Mouse (Mus musculus) activated CD4-positive, CD25-positive, alpha-beta regulatory T cell, adult 9 weeks (primary cell): Measurements from ENCODE around the gene 1700080O16Rik. TPM values are rescaled to one million over a fixed set of nuclear protein-coding genes. Genes with fewer than 3 reads are reported as not detected.

Source experiments
- polyA plus RNA-seq: library from polyadenylated mRNA; unstranded; fragments of 100-300 nt; shearing (Covaris generic); gene quantifications from one replicate; pipeline ENCODE4 v1.2.1, GENCODE M21; 2017

1700080O16Rik gene
- not detected for polyA plus RNA-seq

DNA sequence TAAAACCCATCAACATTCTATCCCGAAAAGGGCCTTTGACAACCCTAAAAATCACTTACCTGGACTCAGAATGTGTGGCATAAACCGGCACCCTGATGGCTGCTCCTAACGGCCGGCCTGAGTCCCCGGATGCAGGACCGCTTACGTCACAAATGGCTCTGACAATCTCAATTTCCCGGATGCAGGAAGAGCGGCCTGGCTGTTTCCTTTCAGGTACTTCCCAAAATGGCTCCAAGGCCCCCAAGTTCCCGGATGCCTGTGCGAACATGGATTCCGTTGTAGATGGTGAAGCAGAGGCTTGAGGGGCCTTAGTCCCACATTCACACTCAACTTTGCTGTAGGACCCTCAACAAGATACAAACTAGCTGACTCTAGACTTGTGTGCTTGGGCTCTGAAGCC, at the start of gene 1700080O16Rik:
Gene 1700080O16Rik (minus strand): TSS at position 101 of the 400 bp plus-strand sequence.

Other genes with a start within 250 kb of the 1700080O16Rik start
- not detected for gene Usp26, start 171.5 kb downstream of the 1700080O16Rik start, polyA plus RNA-seq
- not detected for gene Gpc4, start 192.5 kb upstream of the 1700080O16Rik start, polyA plus RNA-seq